Mouse (Mus musculus): ENCODE data around the gene Plekhh2. TPM values are rescaled to one million over a fixed set of nuclear protein-coding genes. Genes with fewer than 3 reads are reported as not detected.

Gene Plekhh2
- 1 to 10 TPM; 4.6 to 6.5 TPM for total RNA-seq (2021)

GRCm38 (mm10) chr17:84511682-84512515, at the start of gene Plekhh2:
Gene Plekhh2, plus strand, starts transcription at chr17:84511895.
- peak; percentile 75 to 79 for DNase-seq (ENCODE audit: low spot score in 2 of 2)
- intact Hi-C loops (cut with DNase I), result no loop called here

- intact Hi-C loops (cut with DNase I), result loop anchor here (5.0 kb wide), 1 partner anchor 161 kb away; the partner anchor contains the start of gene Dync2li1
- peak; percentile 97 for DNase-seq (ENCODE audit: low spot score in 2 of 2)
Measured at GRCm38 (mm10) chr17:84465753-84466608, 45.7 kb upstream of the Plekhh2 start, which contains the start of gene Thada. Gene Thada, minus strand, starts transcription at chr17:84466205.

GRCm38 (mm10) chr17:84474312-84474711, 37.4 kb upstream of the Plekhh2 start:
- intact Hi-C loops (cut with DNase I), result no loop called here
- DNase-seq (ENCODE audit: low spot score in 2 of 2), result no peak

- no peak for DNase-seq (ENCODE audit: low spot score in 2 of 2)
- intact Hi-C loops (cut with DNase I), result no loop called here
Measured at GRCm38 (mm10) chr17:84477176-84477575, 34.5 kb upstream of the Plekhh2 start.

- intact Hi-C loops (cut with DNase I), result no loop called here
Measured at GRCm38 (mm10) chr17:84478276-84478675, 33.4 kb upstream of the Plekhh2 start.

GRCm38 (mm10) chr17:84480464-84481355, 31.0 kb upstream of the Plekhh2 start:
- intact Hi-C loops (cut with DNase I), result no loop called here
- no peak for DNase-seq (ENCODE audit: low spot score in 2 of 2)

More at GRCm38 (mm10) chr17:84478276-84478675, 33.4 kb upstream of the Plekhh2 start:
- no peak for DNase-seq (ENCODE audit: low spot score in 2 of 2)

GRCm38 (mm10) chr17:84482831-84483230, 28.9 kb upstream of the Plekhh2 start:
- intact Hi-C loops (cut with DNase I), result no loop called here
- no peak for DNase-seq (ENCODE audit: low spot score in 2 of 2)

- no peak for DNase-seq (ENCODE audit: low spot score in 2 of 2)
- intact Hi-C loops (cut with DNase I), result no loop called here
Measured at GRCm38 (mm10) chr17:84483673-84484320, 27.9 kb upstream of the Plekhh2 start.

- intact Hi-C loops (cut with DNase I), result no loop called here
- DNase-seq (ENCODE audit: low spot score in 2 of 2), result no peak
Measured at GRCm38 (mm10) chr17:84487415-84487814, 24.3 kb upstream of the Plekhh2 start.

- DNase-seq (ENCODE audit: low spot score in 2 of 2), result no peak
- intact Hi-C loops (cut with DNase I), result no loop called here
Measured at GRCm38 (mm10) chr17:84492255-84492880, 19.3 kb upstream of the Plekhh2 start.

GRCm38 (mm10) chr17:84497026-84497425, 14.7 kb upstream of the Plekhh2 start:
- no peak for DNase-seq (ENCODE audit: low spot score in 2 of 2)
- intact Hi-C loops (cut with DNase I), result no loop called here

- intact Hi-C loops (cut with DNase I), result no loop called here
- DNase-seq (ENCODE audit: low spot score in 2 of 2), result no peak
Measured at GRCm38 (mm10) chr17:84497559-84497958, 14.1 kb upstream of the Plekhh2 start.

- intact Hi-C loops (cut with DNase I), result no loop called here
- no peak for DNase-seq (ENCODE audit: low spot score in 2 of 2)
Measured at GRCm38 (mm10) chr17:84497972-84498604, 13.6 kb upstream of the Plekhh2 start.

GRCm38 (mm10) chr17:84498639-84499038, 13.1 kb upstream of the Plekhh2 start:
- DNase-seq (ENCODE audit: low spot score in 2 of 2), result no peak
- intact Hi-C loops (cut with DNase I), result no loop called here

GRCm38 (mm10) chr17:84502341-84502740, 9.4 kb upstream of the Plekhh2 start:
- intact Hi-C loops (cut with DNase I), result no loop called here
- DNase-seq (ENCODE audit: low spot score in 2 of 2), result no peak

GRCm38 (mm10) chr17:84505922-84506321, 5.8 kb upstream of the Plekhh2 start:
- DNase-seq (ENCODE audit: low spot score in 2 of 2), result no peak
- intact Hi-C loops (cut with DNase I), result no loop called here

GRCm38 (mm10) chr17:84508736-84509135, 3.0 kb upstream of the Plekhh2 start:
- DNase-seq (ENCODE audit: low spot score in 2 of 2), result no peak
- intact Hi-C loops (cut with DNase I), result no loop called here

GRCm38 (mm10) chr17:84509176-84509575, 2.5 kb upstream of the Plekhh2 start:
- no peak for DNase-seq (ENCODE audit: low spot score in 2 of 2)
- intact Hi-C loops (cut with DNase I), result no loop called here

Data from left cerebral cortex, postnatal 36 days (tissue).